ENCODE assay signal across 1 mouse cellular context in genomic region chr10:53595744-53596676, GRCm38 (mm10).
TF ChIP-seq lines count a peak whose summit lies in the region.

No protein-coding gene starts in this region.

TF ChIP-seq in MEL, 35 proteins besides CTCF, POLR2A, EP300 and RAD21 (continued from another document):
- TF ChIP-seq GATA1 (IDR thresholded peaks at IDR 0.05; ENCODE audit: low read depth, low read length) (0 out of 2 replicates have a peak, but pooled peaks have one; percentile 4), E2F4 (IDR thresholded peaks at IDR 0.05; ENCODE audit: borderline replicate concordance, low read depth, low read length) (no peak), TAL1 (IDR thresholded peaks at IDR 0.05; ENCODE audit: low read length) (peak; percentile 46), SIN3A (IDR thresholded peaks at IDR 0.05; ENCODE audit: low read length) (peak; percentile 50), MYB (IDR thresholded peaks at IDR 0.05; ENCODE audit: low read depth, low read length) (no peak), GABPA (IDR thresholded peaks at IDR 0.05; ENCODE audit: low read depth, low read length) (no peak), MAFK (IDR thresholded peaks at IDR 0.05; ENCODE audit: borderline replicate concordance, low read depth, low read length) (no peak)
